Mouse (Mus musculus) G1E (cell line): ENCODE measurements around the gene Capzb.

ENCODE experiments used
- CTCF ChIP-seq: IDR thresholded peaks from 2 replicates; pipeline ENCODE4 v1.5.1; 2012; ENCODE audit warnings: low read depth, low read length, inconsistent platforms, mixed read lengths
- GATA1 ChIP-seq: IDR thresholded peaks from 2 replicates; pipeline ENCODE4 v1.6.1; 2012; ENCODE audit warnings: borderline replicate concordance, low read length, inconsistent platforms, mixed read lengths
- GATA2 ChIP-seq: IDR thresholded peaks from 2 replicates; pipeline ENCODE4 v1.6.1; 2012; ENCODE audit warnings: low read depth, low read length, inconsistent platforms, borderline replicate concordance
- TAL1 ChIP-seq: conservative IDR thresholded peaks from 2 replicates; pipeline ENCODE4 v1.6.1; 2012; ENCODE audit warnings: low read depth, low read length, inconsistent platforms, mixed read lengths

DNA sequence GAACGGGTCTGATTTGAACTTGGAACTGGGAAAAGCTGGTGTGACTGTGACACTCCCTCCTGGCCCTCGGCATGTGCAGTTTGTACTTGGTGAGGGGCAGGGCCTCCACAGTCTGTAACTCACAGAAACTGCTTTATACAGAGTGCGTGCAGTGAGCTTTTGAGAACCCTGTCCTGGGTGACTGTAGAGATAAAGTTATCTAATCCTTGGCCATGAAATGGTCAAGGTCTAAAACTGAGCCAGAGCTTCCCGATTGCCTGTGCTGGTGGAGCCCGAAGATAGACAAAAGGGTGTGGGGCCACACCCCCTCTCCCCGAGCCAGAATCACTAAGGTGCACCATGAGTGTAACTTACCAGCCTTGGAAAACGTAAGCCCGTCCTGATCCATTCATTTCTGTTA, 58.2 kb downstream of the Capzb start:
- TF ChIP-seq CTCF (no peak), TAL1 (no peak), GATA2 (no peak), GATA1 (no peak)
